Mouse (Mus musculus): ENCODE data around the gene Pkig. TPM values are rescaled to one million over a fixed set of nuclear protein-coding genes. Genes with fewer than 3 reads are reported as not detected.
A peak's percentile ranks its signal among the peaks of the same experiment; 100 is the strongest.

The Pkig gene
- polyA plus RNA-seq, 1 experiment from 2014 or later = 173 TPM

DNA sequence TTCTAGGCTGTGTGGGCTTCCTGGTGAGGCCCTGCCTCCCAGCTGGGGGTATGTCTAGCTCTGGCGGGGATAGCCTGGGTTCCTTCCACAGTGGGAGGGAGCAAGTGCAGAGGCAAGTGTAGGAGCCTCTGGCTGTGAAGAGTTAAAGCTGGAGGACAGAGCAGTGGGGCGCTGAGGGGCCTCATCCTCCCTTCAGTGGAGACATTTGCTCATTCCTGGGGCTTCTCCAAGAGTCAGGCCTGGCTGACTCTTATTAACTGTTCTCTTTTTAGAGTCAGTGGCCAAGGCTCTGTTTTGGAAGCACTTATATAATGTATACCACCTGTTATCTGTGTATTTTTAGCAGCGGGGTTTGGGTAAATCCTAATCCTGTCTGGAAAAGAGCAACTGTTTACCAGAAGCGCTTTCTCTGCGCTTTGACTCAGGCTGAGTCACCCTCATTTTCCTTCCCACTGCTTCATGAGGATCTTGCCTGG lies 17.0 kb downstream of the Pkig start:
- Histone ChIP-seq H3K27me3 (ENCODE audit: control insufficient read depth, insufficient read depth, low read length) (no peaks in the 10 kb centered on the region), H3K27ac (replicated peaks; ENCODE audit: low read depth, low read length) (0 out of 2 replicates have a peak overlapping the region, but pooled peaks have one; percentile 6), H3K4me3 (ENCODE audit: low read depth, low read length) (no peak overlapping the region), H3K9ac (replicated peaks; ENCODE audit: low read length) (no peak overlapping the region), H3K4me1 (ENCODE audit: control insufficient read depth, insufficient read depth, low read length) (peaks cover 3% of the 10 kb centered on the region; the same call in 1 of the 2 replicates), H3K36me3 (replicated peaks; ENCODE audit: control insufficient read depth, insufficient read depth, low read depth, low read length) (no peaks in the 10 kb centered on the region), H3K4me2 (ENCODE audit: low read depth, low read length) (no peak overlapping the region), H3K9me3 (replicated peaks; ENCODE audit: control insufficient read depth, low read length) (no peaks in the 10 kb centered on the region)
- no peak for ATAC-seq (replicated peaks; ENCODE audit: insufficient number of reproducible peaks, low FRiP score, low TSS enrichment, low read depth)
- 37% methylated on average over 5 of the region's 5 CpGs for WGBS
- DNase-seq (ENCODE audit: low spot score) = peak; percentile 25

DNA sequence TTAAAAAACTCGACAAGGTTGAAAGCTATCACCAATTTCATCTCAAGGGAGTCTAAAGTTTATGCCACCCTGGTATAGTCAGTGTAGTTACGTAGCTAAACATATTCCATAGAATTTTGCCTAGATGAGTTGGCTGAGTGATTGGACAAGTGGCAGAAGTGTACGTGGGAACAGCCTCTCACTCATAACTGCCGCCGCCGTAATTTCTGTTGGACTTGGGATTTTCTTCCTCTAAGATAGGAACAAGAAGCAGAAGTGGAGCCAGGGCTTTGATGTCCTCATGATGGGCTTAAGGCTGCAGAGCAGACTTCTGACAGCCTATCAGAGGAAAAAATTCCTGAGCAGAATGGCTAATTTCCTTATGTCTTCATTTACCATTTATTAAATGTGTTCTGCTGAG lies 17.5 kb downstream of the Pkig start:
- WGBS = 76% methylated on average over 6 of the region's 6 CpGs
- no peak overlapping the region for H3K4me3 ChIP-seq (ENCODE audit: low read depth, low read length)
- no peaks in the 10 kb centered on the region for H3K36me3 ChIP-seq (replicated peaks; ENCODE audit: control insufficient read depth, insufficient read depth, low read depth, low read length)
- H3K4me2 ChIP-seq (ENCODE audit: low read depth, low read length) = no peak overlapping the region
- no peak overlapping the region for H3K27ac ChIP-seq (replicated peaks; ENCODE audit: low read depth, low read length)
- H3K9me3 ChIP-seq (replicated peaks; ENCODE audit: control insufficient read depth, low read length) = no peaks in the 10 kb centered on the region
- peaks cover 3% of the 10 kb centered on the region; the same call in 1 of the 2 replicates for H3K4me1 ChIP-seq (ENCODE audit: control insufficient read depth, insufficient read depth, low read length)
- DNase-seq (ENCODE audit: low spot score) (no peak), ATAC-seq (replicated peaks; ENCODE audit: insufficient number of reproducible peaks, low FRiP score, low TSS enrichment, low read depth) (no peak)
- no peak overlapping the region for H3K9ac ChIP-seq (replicated peaks; ENCODE audit: low read length)
- H3K27me3 ChIP-seq (ENCODE audit: control insufficient read depth, insufficient read depth, low read length) = no peaks in the 10 kb centered on the region

DNA sequence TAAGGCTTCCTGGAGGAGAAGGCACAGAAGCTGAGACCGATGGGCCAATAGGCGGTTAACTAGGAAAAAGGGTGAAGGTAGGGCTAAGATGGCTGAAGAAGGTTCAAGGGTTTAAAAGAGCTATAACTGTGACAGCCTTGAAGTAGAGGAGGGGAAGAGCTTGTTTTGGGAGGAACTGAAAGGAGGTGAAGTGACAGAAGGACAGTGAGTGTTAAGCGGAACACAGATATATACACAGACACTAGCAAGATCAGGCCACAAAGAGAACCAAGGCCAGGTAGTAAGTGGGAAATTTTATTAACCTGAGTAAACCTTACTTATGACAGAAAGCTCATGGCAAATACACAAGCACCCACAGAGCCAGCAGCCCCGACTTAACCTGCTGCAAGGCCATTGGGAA lies 18.1 kb downstream of the Pkig start:
- Histone ChIP-seq H3K9me3 (replicated peaks; ENCODE audit: control insufficient read depth, low read length) (no peaks in the 10 kb centered on the region), H3K27ac (replicated peaks; ENCODE audit: low read depth, low read length) (no peak overlapping the region), H3K4me1 (ENCODE audit: control insufficient read depth, insufficient read depth, low read length) (peaks cover 3% of the 10 kb centered on the region; the same call in 1 of the 2 replicates), H3K9ac (replicated peaks; ENCODE audit: low read length) (no peak overlapping the region), H3K4me3 (ENCODE audit: low read depth, low read length) (no peak overlapping the region), H3K36me3 (replicated peaks; ENCODE audit: control insufficient read depth, insufficient read depth, low read depth, low read length) (no peaks in the 10 kb centered on the region), H3K27me3 (ENCODE audit: control insufficient read depth, insufficient read depth, low read length) (no peaks in the 10 kb centered on the region), H3K4me2 (ENCODE audit: low read depth, low read length) (no peak overlapping the region)
- ATAC-seq (replicated peaks; ENCODE audit: insufficient number of reproducible peaks, low FRiP score, low TSS enrichment, low read depth) (no peak), DNase-seq (ENCODE audit: low spot score) (no peak)
- WGBS = 94% methylated on average over 4 of the region's 4 CpGs

DNA sequence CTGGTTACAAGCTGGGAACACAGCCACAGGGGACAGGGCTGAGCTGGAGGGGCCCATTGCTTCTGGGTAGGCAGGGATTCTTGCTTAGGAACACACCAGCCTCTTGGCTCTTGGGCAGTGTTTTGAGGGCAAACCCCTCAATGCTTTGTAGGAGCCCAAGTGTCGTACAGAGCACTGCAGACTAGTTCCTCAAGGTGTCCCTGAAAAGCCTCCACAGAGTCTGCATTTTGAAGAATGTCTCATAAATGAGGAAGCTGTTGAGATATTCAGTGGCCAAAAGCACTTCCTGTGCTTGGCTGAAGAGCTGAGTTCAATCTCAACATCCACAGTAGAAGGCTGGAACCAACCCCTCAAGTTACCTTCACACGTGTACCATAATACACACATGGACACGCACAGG lies 18.6 kb downstream of the Pkig start:
- H3K27me3 ChIP-seq (ENCODE audit: control insufficient read depth, insufficient read depth, low read length) = no peaks in the 10 kb centered on the region
- H3K4me2 ChIP-seq (ENCODE audit: low read depth, low read length) = no peak overlapping the region; the same call in 1 of the 2 replicates
- no peak overlapping the region for H3K27ac ChIP-seq (replicated peaks; ENCODE audit: low read depth, low read length)
- H3K4me1 ChIP-seq (ENCODE audit: control insufficient read depth, insufficient read depth, low read length) = peaks cover 3% of the 10 kb centered on the region; the same call in 1 of the 2 replicates
- 89% methylated on average over 3 of the region's 3 CpGs for WGBS
- no peak overlapping the region for H3K9ac ChIP-seq (replicated peaks; ENCODE audit: low read length)
- DNase-seq (ENCODE audit: low spot score) (no peak), ATAC-seq (replicated peaks; ENCODE audit: insufficient number of reproducible peaks, low FRiP score, low TSS enrichment, low read depth) (no peak)
- no peak overlapping the region for H3K4me3 ChIP-seq (ENCODE audit: low read depth, low read length)
- no peaks in the 10 kb centered on the region for H3K36me3 ChIP-seq (replicated peaks; ENCODE audit: control insufficient read depth, insufficient read depth, low read depth, low read length)
- H3K9me3 ChIP-seq (replicated peaks; ENCODE audit: control insufficient read depth, low read length) = no peaks in the 10 kb centered on the region

DNA sequence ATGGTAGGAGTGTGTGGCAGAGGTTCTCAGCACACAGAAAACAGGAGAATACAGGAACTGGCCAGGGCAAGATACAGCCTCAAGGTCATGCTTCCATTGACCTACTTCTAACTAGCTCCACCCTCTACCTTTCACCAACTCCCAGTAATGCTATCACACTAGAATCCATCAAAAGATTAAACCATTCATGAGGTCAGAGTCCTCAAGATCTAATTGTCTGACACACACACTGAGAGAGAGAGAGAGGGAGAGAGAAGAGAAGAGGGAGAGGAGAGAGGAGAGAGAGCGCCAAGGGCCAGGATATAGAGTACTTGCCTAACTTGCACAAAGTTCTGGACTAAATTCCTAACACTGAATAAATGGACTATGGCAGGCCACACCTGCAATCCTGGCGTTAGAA lies 24.2 kb downstream of the Pkig start:
- Histone ChIP-seq H3K36me3 (replicated peaks; ENCODE audit: control insufficient read depth, insufficient read depth, low read depth, low read length) (no peaks in the 10 kb centered on the region), H3K9me3 (replicated peaks; ENCODE audit: control insufficient read depth, low read length) (no peaks in the 10 kb centered on the region), H3K9ac (replicated peaks; ENCODE audit: low read length) (no peak overlapping the region), H3K4me2 (ENCODE audit: low read depth, low read length) (no peak overlapping the region), H3K27me3 (ENCODE audit: control insufficient read depth, insufficient read depth, low read length) (no peaks in the 10 kb centered on the region), H3K4me1 (ENCODE audit: control insufficient read depth, insufficient read depth, low read length) (no peaks in the 10 kb centered on the region), H3K27ac (replicated peaks; ENCODE audit: low read depth, low read length) (no peak overlapping the region), H3K4me3 (ENCODE audit: low read depth, low read length) (no peak overlapping the region)
- ATAC-seq (replicated peaks; ENCODE audit: insufficient number of reproducible peaks, low FRiP score, low TSS enrichment, low read depth) (no peak), DNase-seq (ENCODE audit: low spot score) (no peak)
- WGBS = 86% methylated on average over 2 of the region's 2 CpGs

DNA sequence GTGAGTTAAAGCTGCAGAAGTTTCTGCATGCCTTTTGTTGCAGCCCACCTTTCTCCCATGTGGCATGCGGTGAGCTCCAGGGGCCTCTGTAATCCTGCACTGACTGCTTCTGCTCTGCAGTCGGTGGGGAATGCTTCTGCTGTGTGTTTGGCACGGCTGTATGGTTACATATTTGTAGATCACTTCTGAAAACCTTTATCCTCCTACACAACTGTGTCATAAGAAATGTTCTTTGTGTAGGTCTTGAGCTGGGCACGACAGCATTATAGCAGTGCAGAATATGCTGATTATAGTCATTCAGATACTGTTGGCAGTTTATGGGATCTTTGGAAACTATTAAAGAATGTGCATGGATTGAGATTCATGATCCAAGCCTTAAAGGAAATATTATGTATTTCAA lies 27.1 kb downstream of the Pkig start:
- H3K27me3 ChIP-seq (ENCODE audit: control insufficient read depth, insufficient read depth, low read length) = no peaks in the 10 kb centered on the region
- H3K9ac ChIP-seq (replicated peaks; ENCODE audit: low read length) = no peak overlapping the region
- no peaks in the 10 kb centered on the region for H3K36me3 ChIP-seq (replicated peaks; ENCODE audit: control insufficient read depth, insufficient read depth, low read depth, low read length)
- no peaks in the 10 kb centered on the region for H3K4me1 ChIP-seq (ENCODE audit: control insufficient read depth, insufficient read depth, low read length)
- no peak overlapping the region for H3K27ac ChIP-seq (replicated peaks; ENCODE audit: low read depth, low read length)
- ATAC-seq (replicated peaks; ENCODE audit: insufficient number of reproducible peaks, low FRiP score, low TSS enrichment, low read depth) (no peak), DNase-seq (ENCODE audit: low spot score) (no peak)
- WGBS = 69% methylated on average over 4 of the region's 4 CpGs
- no peak overlapping the region for H3K4me3 ChIP-seq (ENCODE audit: low read depth, low read length)
- no peaks in the 10 kb centered on the region for H3K9me3 ChIP-seq (replicated peaks; ENCODE audit: control insufficient read depth, low read length)
- H3K4me2 ChIP-seq (ENCODE audit: low read depth, low read length) = no peak overlapping the region

DNA sequence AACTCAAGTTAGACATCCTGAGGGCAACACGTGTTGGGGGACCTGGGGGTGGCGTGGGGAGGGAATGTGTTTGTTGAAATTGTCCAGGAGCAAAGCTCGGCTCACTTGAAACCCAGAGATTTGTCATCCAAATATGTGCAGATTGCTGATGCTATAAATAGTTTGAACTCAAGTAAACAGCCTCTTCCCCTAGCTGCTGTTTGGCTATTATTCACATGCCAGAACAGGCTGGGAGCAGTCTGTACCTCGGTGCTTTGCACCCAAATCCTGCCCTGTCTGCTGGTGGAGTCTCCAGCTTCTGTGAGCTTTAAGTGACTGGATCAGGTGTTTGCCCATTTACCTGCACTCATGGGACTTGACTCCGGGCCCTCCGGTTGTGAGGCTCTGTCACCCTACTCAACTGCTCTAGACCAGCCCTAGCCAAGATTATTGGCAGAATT lies 27.6 kb downstream of the Pkig start:
- Histone ChIP-seq H3K27me3 (ENCODE audit: control insufficient read depth, insufficient read depth, low read length) (no peaks in the 10 kb centered on the region), H3K36me3 (replicated peaks; ENCODE audit: control insufficient read depth, insufficient read depth, low read depth, low read length) (no peaks in the 10 kb centered on the region), H3K9ac (replicated peaks; ENCODE audit: low read length) (no peak overlapping the region), H3K27ac (replicated peaks; ENCODE audit: low read depth, low read length) (no peak overlapping the region), H3K4me3 (ENCODE audit: low read depth, low read length) (no peak overlapping the region), H3K9me3 (replicated peaks; ENCODE audit: control insufficient read depth, low read length) (no peaks in the 10 kb centered on the region), H3K4me2 (ENCODE audit: low read depth, low read length) (no peak overlapping the region), H3K4me1 (ENCODE audit: control insufficient read depth, insufficient read depth, low read length) (no peaks in the 10 kb centered on the region)
- DNase-seq (ENCODE audit: low spot score) (no peak), ATAC-seq (replicated peaks; ENCODE audit: insufficient number of reproducible peaks, low FRiP score, low TSS enrichment, low read depth) (no peak)
- 74% methylated on average over 6 of the region's 6 CpGs for WGBS

DNA sequence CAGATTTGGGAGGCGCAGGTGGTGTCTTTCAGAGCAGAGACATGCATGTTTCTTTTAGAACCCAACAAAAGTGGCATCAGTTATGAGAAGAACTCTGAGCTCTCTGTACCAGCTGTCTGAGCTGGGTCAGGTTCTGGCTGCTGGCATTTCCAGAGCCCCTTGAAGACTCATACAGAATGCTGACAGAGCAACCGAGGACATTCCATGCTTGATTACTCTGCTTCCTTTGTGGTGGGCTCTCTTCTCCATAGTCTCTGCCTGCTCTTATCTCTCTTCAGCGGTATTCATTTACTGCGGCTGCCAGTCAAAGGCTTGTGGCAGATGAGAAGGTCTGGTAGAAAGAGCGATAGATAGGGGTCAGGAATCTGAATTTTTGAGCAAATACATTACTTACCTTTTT lies 28.0 kb downstream of the Pkig start:
- Histone ChIP-seq H3K36me3 (replicated peaks; ENCODE audit: control insufficient read depth, insufficient read depth, low read depth, low read length) (no peaks in the 10 kb centered on the region), H3K4me1 (ENCODE audit: control insufficient read depth, insufficient read depth, low read length) (no peaks in the 10 kb centered on the region), H3K27ac (replicated peaks; ENCODE audit: low read depth, low read length) (no peak overlapping the region), H3K4me3 (ENCODE audit: low read depth, low read length) (no peak overlapping the region), H3K9ac (replicated peaks; ENCODE audit: low read length) (no peak overlapping the region), H3K4me2 (ENCODE audit: low read depth, low read length) (no peak overlapping the region), H3K9me3 (replicated peaks; ENCODE audit: control insufficient read depth, low read length) (no peaks in the 10 kb centered on the region), H3K27me3 (ENCODE audit: control insufficient read depth, insufficient read depth, low read length) (no peaks in the 10 kb centered on the region)
- 88% methylated on average over 5 of the region's 5 CpGs for WGBS
- DNase-seq (ENCODE audit: low spot score) = no peak
- ATAC-seq (replicated peaks; ENCODE audit: insufficient number of reproducible peaks, low FRiP score, low TSS enrichment, low read depth) = no peak

Measured in embryonic facial prominence, embryonic 11.5 days (tissue).